Mouse (Mus musculus) thymus, adult 2 months (tissue): ENCODE measurements around the gene Negr1.

ENCODE experiments used
- CTCF ChIP-seq: fragments of 200-500 bp; IDR thresholded peaks from 2 replicates; pipeline ENCODE4 v1.5.1; 2012; ENCODE audit warnings: mild to moderate bottlenecking, control low read depth, low read length, moderate library complexity, borderline replicate concordance; ENCODE audit not compliant: control insufficient read depth, poor library complexity, insufficient read depth; ENCODE audit errors: extremely low read depth
- POLR2A ChIP-seq: fragments of 200-500 bp; IDR thresholded peaks from 2 replicates; pipeline ENCODE4 v1.6.1; 2012; ENCODE audit warnings: mild to moderate bottlenecking, low read length, control low read depth, moderate library complexity; ENCODE audit not compliant: control insufficient read depth, poor library complexity, insufficient read depth; ENCODE audit errors: extremely low read depth

- TF ChIP-seq POLR2A (no peak), CTCF (no peak)
These were observed 460.0 kb downstream of the Negr1 start for GRCm38 (mm10) chr3:157021632-157022031.
